Mouse (Mus musculus): ENCODE data around the gene Brd1. TPM values are rescaled to one million over a fixed set of nuclear protein-coding genes. Genes with fewer than 3 reads are reported as not detected.

Gene Brd1
- polyA plus RNA-seq, 1 experiment: 26.4 TPM

GRCm38 (mm10) chr15:88697586-88697985, 36.4 kb downstream of the Brd1 start:
- TF ChIP-seq MAX (IDR thresholded peaks at IDR 0.05; ENCODE audit: low read depth) (no peak), POLR2AphosphoS2 (IDR thresholded peaks at IDR 0.05; ENCODE audit: insufficient read length, low read depth) (no peak), CEBPB (IDR thresholded peaks at IDR 0.05; ENCODE audit: insufficient read depth, poor library complexity, severe bottlenecking) (no peak), REST (IDR thresholded peaks at IDR 0.05; ENCODE audit: insufficient read depth, insufficient read length) (no peak), TCF12 (IDR thresholded peaks at IDR 0.05; ENCODE audit: insufficient read depth, poor library complexity, severe bottlenecking) (no peak), E2F4 (IDR thresholded peaks at IDR 0.05; ENCODE audit: insufficient read depth) (no peak), USF1 (IDR thresholded peaks at IDR 0.05; ENCODE audit: low read depth) (no peak), TCF3 (IDR thresholded peaks at IDR 0.05; ENCODE audit: insufficient read length, low read depth) (no peak), POLR2A (IDR thresholded peaks at IDR 0.05; ENCODE audit: insufficient read length, low read depth) (no peak), MYOG (IDR thresholded peaks at IDR 0.05; ENCODE audit: control insufficient read depth in 1 of 3, insufficient read depth in 1 of 3, insufficient read length in 2 of 3, low read depth in 2 of 3) (no peak), SRF (IDR thresholded peaks at IDR 0.05; ENCODE audit: control insufficient read depth, insufficient read length, low read depth) (no peak), MYOD1 (IDR thresholded peaks at IDR 0.05; ENCODE audit: control insufficient read depth in 1 of 3, insufficient read length in 2 of 3, low read depth in 2 of 3) (no peak)
- H3ac ChIP-seq (ENCODE audit: control insufficient read depth, insufficient read length): no peak overlapping the region

GRCm38 (mm10) chr15:88696055-88696454, 38.0 kb downstream of the Brd1 start:
- Histone ChIP-seq H3K4me2 (ENCODE audit: low read depth) (no peak overlapping the region), H3ac (ENCODE audit: control insufficient read depth, insufficient read length) (no peak overlapping the region), H3K36me3 (ENCODE audit: control insufficient read depth, insufficient read depth) (peaks cover 81% of the 10 kb centered on the region), H3K27me3 (ENCODE audit: control insufficient read depth, insufficient read depth, insufficient read length) (no peaks in the 10 kb centered on the region), H3K4me3 (no peak overlapping the region), H3K79me2 (ENCODE audit: control insufficient read depth, insufficient read depth) (no peaks in the 10 kb centered on the region)
- TF ChIP-seq POLR2A (IDR thresholded peaks at IDR 0.05; ENCODE audit: insufficient read length, low read depth) (no peak), USF1 (IDR thresholded peaks at IDR 0.05; ENCODE audit: low read depth) (no peak), MAX (IDR thresholded peaks at IDR 0.05; ENCODE audit: low read depth) (no peak), REST (IDR thresholded peaks at IDR 0.05; ENCODE audit: insufficient read depth, insufficient read length) (no peak), TCF3 (IDR thresholded peaks at IDR 0.05; ENCODE audit: insufficient read length, low read depth) (no peak), MYOG (IDR thresholded peaks at IDR 0.05; ENCODE audit: control insufficient read depth in 1 of 3, insufficient read depth in 1 of 3, insufficient read length in 2 of 3, low read depth in 2 of 3) (no peak)

More at GRCm38 (mm10) chr15:88697586-88697985, 36.4 kb downstream of the Brd1 start:
- no peak overlapping the region for H3K4me3 ChIP-seq
- no peak overlapping the region for H3K4me2 ChIP-seq (ENCODE audit: low read depth)
- no peaks in the 10 kb centered on the region for H3K79me2 ChIP-seq (ENCODE audit: control insufficient read depth, insufficient read depth)
- no peaks in the 10 kb centered on the region for H3K27me3 ChIP-seq (ENCODE audit: control insufficient read depth, insufficient read depth, insufficient read length)
- peaks cover 79% of the 10 kb centered on the region for H3K36me3 ChIP-seq (ENCODE audit: control insufficient read depth, insufficient read depth)

GRCm38 (mm10) chr15:88694033-88694432, 40.0 kb downstream of the Brd1 start:
- no peaks in the 10 kb centered on the region for H3K79me2 ChIP-seq (ENCODE audit: control insufficient read depth, insufficient read depth)
- peaks cover 84% of the 10 kb centered on the region for H3K36me3 ChIP-seq (ENCODE audit: control insufficient read depth, insufficient read depth)
- H3ac ChIP-seq (ENCODE audit: control insufficient read depth, insufficient read length): no peak overlapping the region
- no peaks in the 10 kb centered on the region for H3K27me3 ChIP-seq (ENCODE audit: control insufficient read depth, insufficient read depth, insufficient read length)
- no peak overlapping the region for H3K4me2 ChIP-seq (ENCODE audit: low read depth)
- TF ChIP-seq MYOG (IDR thresholded peaks at IDR 0.05; ENCODE audit: control insufficient read depth in 1 of 3, insufficient read depth in 1 of 3, insufficient read length in 2 of 3, low read depth in 2 of 3) (no peak), TCF12 (IDR thresholded peaks at IDR 0.05; ENCODE audit: insufficient read depth, poor library complexity, severe bottlenecking) (no peak)
- no peak overlapping the region for H3K4me3 ChIP-seq

GRCm38 (mm10) chr15:88692720-88693119, 41.3 kb downstream of the Brd1 start:
- Histone ChIP-seq H3K27me3 (ENCODE audit: control insufficient read depth, insufficient read depth, insufficient read length) (no peaks in the 10 kb centered on the region), H3K4me3 (no peak overlapping the region), H3ac (ENCODE audit: control insufficient read depth, insufficient read length) (no peak overlapping the region), H3K4me2 (ENCODE audit: low read depth) (no peak overlapping the region), H3K36me3 (ENCODE audit: control insufficient read depth, insufficient read depth) (peaks cover 85% of the 10 kb centered on the region), H3K79me2 (ENCODE audit: control insufficient read depth, insufficient read depth) (no peaks in the 10 kb centered on the region)
- no peak for TF ChIP-seq POLR2A (IDR thresholded peaks at IDR 0.05; ENCODE audit: insufficient read length, low read depth)
- TF ChIP-seq SRF (IDR thresholded peaks at IDR 0.05; ENCODE audit: control insufficient read depth, insufficient read length, low read depth): no peak
- TF ChIP-seq POLR2AphosphoS2 (IDR thresholded peaks at IDR 0.05; ENCODE audit: insufficient read length, low read depth): no peak
- TF ChIP-seq MAX (IDR thresholded peaks at IDR 0.05; ENCODE audit: low read depth): no peak
- no peak for TF ChIP-seq MYOG (IDR thresholded peaks at IDR 0.05; ENCODE audit: control insufficient read depth in 1 of 3, insufficient read depth in 1 of 3, insufficient read length in 2 of 3, low read depth in 2 of 3)
- TF ChIP-seq MYOD1 (IDR thresholded peaks at IDR 0.05; ENCODE audit: control insufficient read depth in 1 of 3, insufficient read length in 2 of 3, low read depth in 2 of 3): no peak
- TF ChIP-seq E2F4 (IDR thresholded peaks at IDR 0.05; ENCODE audit: insufficient read depth): no peak
- TF ChIP-seq REST (IDR thresholded peaks at IDR 0.05; ENCODE audit: insufficient read depth, insufficient read length): no peak
- no peak for TF ChIP-seq TCF3 (IDR thresholded peaks at IDR 0.05; ENCODE audit: insufficient read length, low read depth)
- TF ChIP-seq USF1 (IDR thresholded peaks at IDR 0.05; ENCODE audit: low read depth): no peak
- TF ChIP-seq CEBPB (IDR thresholded peaks at IDR 0.05; ENCODE audit: insufficient read depth, poor library complexity, severe bottlenecking): no peak
- no peak for TF ChIP-seq TCF12 (IDR thresholded peaks at IDR 0.05; ENCODE audit: insufficient read depth, poor library complexity, severe bottlenecking)

- no peaks in the 10 kb centered on the region for H3K79me2 ChIP-seq (ENCODE audit: control insufficient read depth, insufficient read depth)
- TF ChIP-seq TCF12 (IDR thresholded peaks at IDR 0.05; ENCODE audit: insufficient read depth, poor library complexity, severe bottlenecking): no peak
- no peak for TF ChIP-seq POLR2A (IDR thresholded peaks at IDR 0.05; ENCODE audit: insufficient read length, low read depth)
- no peak for TF ChIP-seq TCF3 (IDR thresholded peaks at IDR 0.05; ENCODE audit: insufficient read length, low read depth)
- no peak for TF ChIP-seq MYOD1 (IDR thresholded peaks at IDR 0.05; ENCODE audit: control insufficient read depth in 1 of 3, insufficient read length in 2 of 3, low read depth in 2 of 3)
- TF ChIP-seq E2F4 (IDR thresholded peaks at IDR 0.05; ENCODE audit: insufficient read depth): no peak
- TF ChIP-seq POLR2AphosphoS2 (IDR thresholded peaks at IDR 0.05; ENCODE audit: insufficient read length, low read depth): no peak
- no peak for TF ChIP-seq USF1 (IDR thresholded peaks at IDR 0.05; ENCODE audit: low read depth)
- TF ChIP-seq SRF (IDR thresholded peaks at IDR 0.05; ENCODE audit: control insufficient read depth, insufficient read length, low read depth): no peak
- TF ChIP-seq MYOG (IDR thresholded peaks at IDR 0.05; ENCODE audit: control insufficient read depth in 1 of 3, insufficient read depth in 1 of 3, insufficient read length in 2 of 3, low read depth in 2 of 3): no peak
- no peak for TF ChIP-seq MAX (IDR thresholded peaks at IDR 0.05; ENCODE audit: low read depth)
- no peak for TF ChIP-seq CEBPB (IDR thresholded peaks at IDR 0.05; ENCODE audit: insufficient read depth, poor library complexity, severe bottlenecking)
- TF ChIP-seq REST (IDR thresholded peaks at IDR 0.05; ENCODE audit: insufficient read depth, insufficient read length): no peak
- H3K36me3 ChIP-seq (ENCODE audit: control insufficient read depth, insufficient read depth): peaks cover 85% of the 10 kb centered on the region
- no peak overlapping the region for H3ac ChIP-seq (ENCODE audit: control insufficient read depth, insufficient read length)
- no peaks in the 10 kb centered on the region for H3K27me3 ChIP-seq (ENCODE audit: control insufficient read depth, insufficient read depth, insufficient read length)
- H3K4me3 ChIP-seq: no peak overlapping the region
- no peak overlapping the region for H3K4me2 ChIP-seq (ENCODE audit: low read depth)
Observed at GRCm38 (mm10) chr15:88691129-88691528, 42.9 kb downstream of the Brd1 start.

Measured in myocyte (in vitro differentiated cells).